Mouse (Mus musculus) heart, adult 2 months (tissue): ENCODE data around the gene Ppm1h.

Experiments used
- CTCF ChIP-seq: fragments of 200-600 bp; IDR thresholded peaks from 2 replicates; pipeline ENCODE4 v1.8.1; 2022; ENCODE audit warnings: antibody characterized with exemption, mild to moderate bottlenecking, moderate library complexity
- EP300 ChIP-seq: fragments of 200-500 bp; IDR thresholded peaks from 2 replicates; pipeline ENCODE4 v1.6.1; 2011; ENCODE audit warnings: low read depth, low read length, control low read depth; ENCODE audit not compliant: insufficient read depth
- POLR2A ChIP-seq: fragments of 200-500 bp; IDR thresholded peaks from 2 replicates; pipeline ENCODE4 v1.6.1; 2011; ENCODE audit warnings: mild to moderate bottlenecking, low read depth, low read length, control low read depth; ENCODE audit not compliant: insufficient read depth

DNA sequence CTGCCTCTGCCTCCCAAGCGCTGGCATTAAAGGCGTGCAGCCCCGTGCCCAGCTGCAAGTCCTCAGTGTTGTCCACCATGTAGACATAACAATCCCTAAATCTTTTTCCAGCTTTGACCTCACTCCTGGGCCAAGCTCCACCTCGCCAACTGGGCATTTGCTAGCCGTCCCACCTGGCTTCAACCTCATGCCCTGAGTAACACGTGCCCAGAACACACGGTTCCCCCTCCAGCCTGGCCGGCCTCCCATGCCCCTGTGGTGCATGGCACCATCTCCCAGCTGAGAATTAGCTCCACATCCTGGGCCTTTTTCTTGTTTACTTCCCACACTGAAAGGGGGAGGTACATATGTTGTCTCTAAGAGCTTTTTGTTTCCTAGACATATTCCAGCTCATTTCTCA lies 163.5 kb downstream of the Ppm1h start:
- TF ChIP-seq CTCF: no peak
- TF ChIP-seq POLR2A: no peak
- TF ChIP-seq EP300: no peak
